Mouse (Mus musculus) cerebellum, adult 8-10 months (tissue): Measurements from ENCODE around the gene Asic2.
A peak's percentile ranks its signal among the peaks of the same experiment; 100 is the strongest.

Experiments used
- DNase-seq: peaks from one replicate; pipeline ENCODE4 v3.0.0; 2022

Gene Asic2

GRCm38 (mm10) chr11:80967544-80967943 is 1000.7 kb downstream of the Asic2 start:
- no peak for DNase-seq

GRCm38 (mm10) chr11:80966040-80966439 is 1002.2 kb downstream of the Asic2 start:
- no peak for DNase-seq

- peak; percentile 23 for DNase-seq
These were observed 1006.9 kb downstream of the Asic2 start for GRCm38 (mm10) chr11:80961326-80961725.

DNA sequence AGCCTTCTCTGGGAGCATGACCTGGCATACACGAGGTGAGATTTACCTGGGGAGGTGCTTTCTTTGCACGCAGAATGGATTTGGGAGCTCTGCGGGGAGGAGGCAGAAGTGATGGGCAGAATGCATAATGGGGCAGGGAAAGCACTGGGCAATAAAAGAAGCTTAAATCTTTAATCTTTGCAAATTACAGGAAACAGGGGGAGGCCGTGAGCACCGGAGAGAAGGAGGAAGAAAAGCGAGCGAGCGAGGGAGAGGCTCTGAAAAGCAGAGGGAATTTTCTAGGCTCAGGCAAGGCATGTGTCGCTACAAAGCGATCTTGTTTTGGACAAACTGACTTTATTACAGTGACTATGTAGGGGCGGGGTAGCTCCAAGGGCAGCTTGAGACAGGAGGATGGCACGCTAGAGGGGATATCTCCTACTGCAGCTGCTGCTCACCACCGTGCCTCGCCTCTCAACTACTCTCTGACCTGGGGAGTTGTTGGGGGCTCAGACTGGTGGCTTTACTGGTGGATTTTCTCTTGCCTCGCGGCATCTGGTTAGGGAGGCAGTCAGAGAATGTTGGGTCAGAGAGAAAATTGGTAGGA is 1010.1 kb downstream of the Asic2 start:
- DNase-seq, result no peak

GRCm38 (mm10) chr11:80955915-80956314 is 1012.3 kb downstream of the Asic2 start:
- DNase-seq, result no peak

- no peak for DNase-seq
These were observed 1014.1 kb downstream of the Asic2 start for GRCm38 (mm10) chr11:80954147-80954546.

DNA sequence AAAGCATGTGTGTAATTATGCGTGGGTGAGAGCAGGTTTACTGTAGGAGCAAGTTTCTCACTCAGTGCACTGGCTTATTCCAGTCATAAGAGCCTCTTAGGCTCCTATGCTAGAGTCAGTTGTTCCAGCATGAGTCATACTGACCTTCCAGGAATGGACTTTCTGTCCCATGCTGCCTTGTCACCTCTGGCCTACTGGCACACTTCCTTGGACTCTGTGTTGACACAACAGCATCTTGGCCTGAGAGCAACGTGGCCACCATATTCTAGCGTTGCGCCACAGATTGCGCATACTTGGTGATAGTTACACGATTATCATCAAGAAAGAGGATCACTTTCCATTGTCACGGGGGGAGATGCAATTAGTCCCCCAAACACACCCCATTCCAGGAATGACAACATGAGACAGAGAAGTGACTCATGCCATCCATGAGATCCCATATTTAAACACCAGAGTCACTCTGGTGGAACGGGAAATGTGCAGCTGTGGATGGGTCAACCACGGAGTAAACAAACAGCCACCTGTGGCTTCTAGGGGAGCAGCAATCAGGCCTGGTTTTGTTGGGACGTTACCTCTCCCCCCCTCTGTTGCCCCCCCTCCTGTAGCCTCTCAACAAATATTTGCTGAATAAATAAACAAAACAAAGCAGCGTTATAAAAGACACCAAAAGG is 1019.1 kb downstream of the Asic2 start:
- no peak for DNase-seq

- DNase-seq, result no peak
These were observed 1020.2 kb downstream of the Asic2 start for GRCm38 (mm10) chr11:80948103-80948502.

DNA sequence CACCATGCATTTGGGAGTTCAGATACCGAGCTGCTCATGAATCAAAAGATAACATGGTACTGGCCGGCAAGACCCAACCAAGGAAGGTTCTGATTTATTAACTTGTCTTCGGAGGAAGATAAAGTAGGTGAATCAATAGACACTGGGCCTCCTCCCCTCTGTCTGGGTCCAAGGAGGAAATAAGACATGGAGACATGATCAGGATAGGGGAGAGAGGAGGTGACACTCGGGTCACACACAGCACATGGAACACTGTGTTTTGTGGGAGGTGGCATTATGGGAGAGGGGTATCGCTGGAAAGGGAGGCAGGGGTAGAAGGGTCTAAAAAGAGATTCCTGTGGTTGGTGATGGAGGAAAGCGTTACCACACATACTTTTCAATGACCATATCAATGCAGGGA is 1022.1 kb downstream of the Asic2 start:
- DNase-seq, result no peak

- no peak for DNase-seq
These were observed 1044.8 kb downstream of the Asic2 start for GRCm38 (mm10) chr11:80923286-80923951.

GRCm38 (mm10) chr11:80918332-80918731 is 1049.9 kb downstream of the Asic2 start:
- DNase-seq, result no peak

DNA sequence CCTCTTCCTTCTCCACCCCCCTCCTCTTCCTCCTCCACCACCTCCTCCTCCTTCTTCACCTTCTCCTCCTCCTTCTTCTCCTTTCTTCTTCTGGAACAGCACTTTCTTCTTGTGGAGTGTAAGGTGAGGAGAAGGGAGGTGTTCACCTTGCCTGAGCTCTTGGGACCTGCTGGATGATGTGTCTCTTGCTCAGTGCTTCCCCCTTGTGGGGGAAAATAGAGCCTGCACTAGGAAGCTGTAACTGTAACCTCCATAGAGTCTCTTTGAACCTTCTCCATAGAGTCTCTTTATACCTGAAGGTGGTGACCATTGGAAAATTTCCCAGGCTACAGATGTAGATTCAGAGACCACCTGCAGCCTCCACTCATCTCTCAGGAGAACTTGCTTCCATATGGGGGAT is 1050.6 kb downstream of the Asic2 start:
- no peak for DNase-seq

- DNase-seq, result no peak
These were observed 1054.7 kb downstream of the Asic2 start for GRCm38 (mm10) chr11:80913408-80914024.

- DNase-seq, result no peak
These were observed 1055.5 kb downstream of the Asic2 start for GRCm38 (mm10) chr11:80912721-80913120.

DNA sequence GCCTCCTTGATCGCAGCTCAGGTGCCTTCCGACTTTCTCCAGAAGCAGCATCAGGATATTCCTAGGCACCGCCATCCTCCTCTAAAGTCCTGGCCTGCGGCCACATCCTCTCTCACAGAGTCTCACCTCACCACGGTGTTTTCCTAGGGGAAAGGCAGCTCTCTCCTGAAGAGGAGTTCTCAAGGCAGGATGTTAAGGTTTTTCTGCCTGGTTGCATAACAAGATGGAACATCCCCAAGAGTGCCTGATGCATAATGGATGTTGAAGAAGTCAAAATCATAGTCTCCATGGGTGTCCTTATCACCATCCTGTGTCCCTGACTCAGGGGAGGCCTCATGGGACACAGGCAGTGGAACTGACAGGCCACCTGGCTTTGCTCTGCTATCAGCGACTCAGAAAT is 1060.4 kb downstream of the Asic2 start:
- DNase-seq, result no peak

- DNase-seq, result peak; percentile 62
These were observed 1061.8 kb downstream of the Asic2 start for GRCm38 (mm10) chr11:80906456-80906855.

GRCm38 (mm10) chr11:80904559-80904958 is 1063.7 kb downstream of the Asic2 start:
- DNase-seq, result no peak

DNA sequence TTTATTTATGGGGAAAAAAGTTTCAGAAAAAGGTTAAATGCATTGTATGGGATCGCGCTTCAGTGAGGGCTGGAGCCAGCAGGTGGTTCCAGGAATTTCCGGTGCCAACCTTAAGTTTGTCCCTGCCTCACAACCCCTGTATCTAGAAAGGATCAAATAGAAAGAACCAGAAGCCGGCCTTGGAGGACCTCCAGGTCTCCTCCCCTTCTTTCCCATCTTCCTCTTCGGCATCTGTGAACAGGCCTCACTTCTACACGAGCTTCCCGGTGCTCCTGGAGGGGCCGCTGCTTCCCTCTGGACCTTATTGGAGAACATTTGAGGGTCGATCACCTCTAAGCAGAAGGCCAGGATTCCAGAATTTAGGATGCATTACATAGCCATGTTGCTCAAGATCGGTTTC is 1064.8 kb downstream of the Asic2 start:
- no peak for DNase-seq

DNA sequence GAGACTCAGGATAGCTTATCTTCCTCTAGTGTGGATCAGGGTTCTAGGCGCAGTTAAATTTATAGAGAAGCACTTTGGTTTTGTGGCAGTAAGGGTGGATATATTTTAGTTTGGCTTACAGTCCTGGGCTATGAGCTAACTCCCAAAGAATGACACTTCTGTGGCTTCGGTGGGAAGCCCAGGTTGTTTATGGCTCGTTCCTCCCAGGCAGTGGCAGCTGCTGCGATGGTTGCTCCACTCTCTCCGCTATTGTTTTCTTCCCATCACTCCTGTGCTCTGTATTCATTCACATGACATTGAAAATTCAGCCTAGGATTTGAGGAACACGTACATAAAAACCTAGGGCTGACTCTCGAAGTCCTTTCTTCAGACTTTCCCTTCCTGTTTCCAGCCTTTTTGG is 1065.6 kb downstream of the Asic2 start:
- DNase-seq, result no peak

DNA sequence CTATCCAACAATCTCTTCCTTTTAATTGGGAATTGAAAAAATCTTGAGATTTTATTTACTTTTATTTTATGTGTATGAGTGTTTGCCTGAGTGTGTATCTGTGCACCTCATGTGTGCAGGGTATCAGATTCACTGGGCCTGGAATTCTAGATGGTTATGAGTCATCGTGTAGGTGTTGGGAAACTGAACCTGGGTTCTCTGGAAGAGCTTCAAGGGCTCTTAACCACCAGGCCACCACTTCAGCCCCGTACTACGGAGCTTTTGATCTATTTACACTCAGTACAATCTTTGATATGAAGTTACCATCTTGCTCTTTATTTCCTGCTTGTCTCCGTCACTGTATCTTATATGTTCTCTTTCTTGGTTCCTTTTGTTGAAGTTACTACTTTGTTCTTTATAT is 1067.7 kb downstream of the Asic2 start:
- no peak for DNase-seq

- DNase-seq, result no peak
These were observed 1072.4 kb downstream of the Asic2 start for GRCm38 (mm10) chr11:80895853-80896252.

GRCm38 (mm10) chr11:80889336-80890063 is 1078.8 kb downstream of the Asic2 start:
- DNase-seq, result no peak

DNA sequence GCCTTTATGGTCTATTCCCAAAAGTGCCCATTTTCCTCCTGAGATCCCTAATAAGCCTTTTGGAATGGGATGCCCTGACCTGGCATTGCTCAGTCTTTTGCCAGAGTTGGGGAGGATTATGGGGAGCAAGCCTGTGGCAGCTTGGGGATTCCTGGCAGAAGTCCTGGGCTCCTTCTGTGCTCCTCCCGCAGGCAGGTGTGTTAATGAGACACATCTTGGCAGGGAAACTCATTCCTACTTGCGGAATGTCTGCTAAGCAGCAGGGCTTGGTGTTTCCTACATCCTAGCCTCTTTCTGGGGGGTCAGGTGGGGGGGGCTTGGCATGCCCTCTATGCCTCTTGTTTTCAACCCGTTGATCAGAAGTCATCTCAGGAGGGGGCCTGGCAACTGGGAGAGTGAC is 1081.2 kb downstream of the Asic2 start:
- no peak for DNase-seq
